Mouse (Mus musculus) lung, postnatal 4 days (tissue): ENCODE data around the gene Gria1.

ENCODE experiments used
- DNase-seq, 2 experiments: peaks; one replicate each; pipeline ENCODE4 v3.0.0; 2021

Gria1 gene

GRCm38 (mm10) chr11:57062441-57062840 is 51.3 kb downstream of the Gria1 start:
- no peak for DNase-seq

- no peak for DNase-seq
Measured at GRCm38 (mm10) chr11:57070196-57070901, 59.2 kb downstream of the Gria1 start.

- no peak for DNase-seq
Measured at GRCm38 (mm10) chr11:57072171-57072570, 61.0 kb downstream of the Gria1 start.

GRCm38 (mm10) chr11:57079423-57079822 is 68.2 kb downstream of the Gria1 start:
- no peak for DNase-seq

GRCm38 (mm10) chr11:57089527-57089926 is 78.3 kb downstream of the Gria1 start:
- DNase-seq, result no peak

- no peak for DNase-seq
Measured at GRCm38 (mm10) chr11:57090705-57091104, 79.5 kb downstream of the Gria1 start.

- no peak for DNase-seq
Measured at GRCm38 (mm10) chr11:57091276-57091914, 80.2 kb downstream of the Gria1 start.

GRCm38 (mm10) chr11:57100491-57100890 is 89.3 kb downstream of the Gria1 start:
- no peak for DNase-seq

GRCm38 (mm10) chr11:57103751-57104254 is 92.6 kb downstream of the Gria1 start:
- DNase-seq, result no peak

GRCm38 (mm10) chr11:57105683-57106082 is 94.5 kb downstream of the Gria1 start:
- DNase-seq, result no peak

- no peak for DNase-seq
Measured at GRCm38 (mm10) chr11:57112386-57112785, 101.2 kb downstream of the Gria1 start.

GRCm38 (mm10) chr11:57114410-57114809 is 103.2 kb downstream of the Gria1 start:
- DNase-seq, result no peak

GRCm38 (mm10) chr11:57127066-57127465 is 115.9 kb downstream of the Gria1 start:
- DNase-seq, result no peak

- DNase-seq, result no peak
Measured at GRCm38 (mm10) chr11:57140162-57140780, 129.1 kb downstream of the Gria1 start.

GRCm38 (mm10) chr11:57143681-57144080 is 132.5 kb downstream of the Gria1 start:
- no peak for DNase-seq

- no peak for DNase-seq
Measured at GRCm38 (mm10) chr11:57145192-57145591, 134.0 kb downstream of the Gria1 start.

GRCm38 (mm10) chr11:57145704-57146103 is 134.5 kb downstream of the Gria1 start:
- no peak for DNase-seq

- DNase-seq, result peak; percentile 5 to 33
Measured at GRCm38 (mm10) chr11:57151674-57152073, 140.5 kb downstream of the Gria1 start.

GRCm38 (mm10) chr11:57154998-57155397 is 143.8 kb downstream of the Gria1 start:
- no peak for DNase-seq

- DNase-seq, result no peak
Measured at GRCm38 (mm10) chr11:57159412-57159811, 148.2 kb downstream of the Gria1 start.

GRCm38 (mm10) chr11:57160076-57160475 is 148.9 kb downstream of the Gria1 start:
- DNase-seq, result no peak

GRCm38 (mm10) chr11:57162931-57163330 is 151.7 kb downstream of the Gria1 start:
- DNase-seq, result no peak

GRCm38 (mm10) chr11:57170058-57170457 is 158.9 kb downstream of the Gria1 start:
- DNase-seq, result no peak

- no peak for DNase-seq
Measured at GRCm38 (mm10) chr11:57174165-57174564, 163.0 kb downstream of the Gria1 start.
